Mouse (Mus musculus) thymus, postnatal 25 days (tissue): ENCODE measurements around the gene Gm13279.
A peak's percentile ranks its signal among the peaks of the same experiment; 100 is the strongest.
"Not testable (repeated sequence)": the region's sequence is repeated elsewhere in the genome, so short reads cannot be mapped to it uniquely, and the experiment has no call there.

Source experiments
- DNase-seq: peaks from one replicate; pipeline ENCODE4 v3.0.0; 2022

Gm13279 gene

GRCm38 (mm10) chr4:88797097-88797496 lies at the start of gene Gm13279:
Gm13279 (plus strand) TSS chr4:88797397.
- DNase-seq: not testable (repeated sequence)

- DNase-seq: no peak
Measured at GRCm38 (mm10) chr4:88749926-88750325, 47.3 kb upstream of the Gm13279 start.

GRCm38 (mm10) chr4:88754818-88755340 lies 42.3 kb upstream of the Gm13279 start, which contains the start of gene Gm13271:
Gm13271 (plus strand) TSS chr4:88754868.
- DNase-seq: peak; percentile 68

- peak; percentile 37 for DNase-seq
Measured at GRCm38 (mm10) chr4:88756581-88757513, 40.4 kb upstream of the Gm13279 start.

- DNase-seq: peak; percentile 90
Measured at GRCm38 (mm10) chr4:88757628-88758031, 39.6 kb upstream of the Gm13279 start.

- not testable (repeated sequence) for DNase-seq
Measured at GRCm38 (mm10) chr4:88758751-88759150, 38.4 kb upstream of the Gm13279 start.

GRCm38 (mm10) chr4:88759610-88760268 lies 37.5 kb upstream of the Gm13279 start, which contains the start of gene Gm13283:
Gm13283 (plus strand) TSS chr4:88760119.
- peak; percentile 28 for DNase-seq

- peak; percentile 55 for DNase-seq
Measured at GRCm38 (mm10) chr4:88760431-88760830, 36.8 kb upstream of the Gm13279 start.

GRCm38 (mm10) chr4:88761776-88762175 lies 35.4 kb upstream of the Gm13279 start:
- DNase-seq: peak; percentile 90

GRCm38 (mm10) chr4:88762341-88762740 lies 34.9 kb upstream of the Gm13279 start:
- peak; percentile 24 for DNase-seq

- DNase-seq: peak; percentile 38
Measured at GRCm38 (mm10) chr4:88763384-88764018, 33.7 kb upstream of the Gm13279 start.

GRCm38 (mm10) chr4:88773534-88773933 lies 23.7 kb upstream of the Gm13279 start, which contains the start of gene Gm13290:
Gm13290 (plus strand) TSS chr4:88773834.
- not testable (repeated sequence) for DNase-seq

- DNase-seq: not testable (repeated sequence)
Measured at GRCm38 (mm10) chr4:88776622-88777021, 20.6 kb upstream of the Gm13279 start, which contains the start of gene Gm13289. Gm13289 (plus strand) TSS chr4:88776922.

- not testable (repeated sequence) for DNase-seq
Measured at GRCm38 (mm10) chr4:88779550-88779949, 17.6 kb upstream of the Gm13279 start, which contains the start of gene Gm13272. Gm13272 (plus strand) TSS chr4:88779850.

GRCm38 (mm10) chr4:88780320-88780719 lies 16.9 kb upstream of the Gm13279 start:
- DNase-seq: not testable (repeated sequence)

GRCm38 (mm10) chr4:88781831-88782230 lies 15.4 kb upstream of the Gm13279 start, which contains the start of gene Ifnz:
Ifnz (plus strand) TSS chr4:88782131.
- not testable (repeated sequence) for DNase-seq

- DNase-seq: not testable (repeated sequence)
Measured at GRCm38 (mm10) chr4:88782335-88782734, 14.9 kb upstream of the Gm13279 start.

GRCm38 (mm10) chr4:88785409-88785808 lies 11.8 kb upstream of the Gm13279 start, which contains the start of gene Gm13276:
Gm13276 (plus strand) TSS chr4:88785709.
- not testable (repeated sequence) for DNase-seq

- peak; percentile 75 for DNase-seq
Measured at GRCm38 (mm10) chr4:88788402-88788801, 8.8 kb upstream of the Gm13279 start, which contains the start of gene Gm13277. Gm13277 (plus strand) TSS chr4:88788632.

GRCm38 (mm10) chr4:88791250-88791649 lies 5.9 kb upstream of the Gm13279 start, which contains the start of gene Gm13278:
Gm13278 (plus strand) TSS chr4:88791550.
- not testable (repeated sequence) for DNase-seq

GRCm38 (mm10) chr4:88793936-88794675 lies 3.1 kb upstream of the Gm13279 start, which contains the start of gene Gm13275:
Gm13275 (plus strand) TSS chr4:88794487.
- DNase-seq: peak; percentile 80
